Mouse (Mus musculus) myocyte (in vitro differentiated cells): Measurements from ENCODE around the gene Aldh3a1. TPM values are rescaled to one million over a fixed set of nuclear protein-coding genes. Genes with fewer than 3 reads are reported as not detected.

Experiments used
- H3K27me3 ChIP-seq: one replicate; pipeline ENCODE4 v1.6.1; 2011; ENCODE audit not compliant: control insufficient read depth, insufficient read depth, insufficient read length
- H3K36me3 ChIP-seq: one replicate; pipeline ENCODE4 v1.6.1; 2011; ENCODE audit not compliant: control insufficient read depth, insufficient read depth
- H3K4me2 ChIP-seq: one replicate; pipeline ENCODE4 v1.6.1; 2011; ENCODE audit warnings: low read depth, control low read depth
- H3K4me3 ChIP-seq: one replicate; pipeline ENCODE4 v1.5.1; 2011; ENCODE audit warnings: mild to moderate bottlenecking, control low read depth, moderate library complexity
- H3K79me2 ChIP-seq: one replicate; pipeline ENCODE4 v1.6.1; 2011; ENCODE audit not compliant: control insufficient read depth, insufficient read depth
- H3ac ChIP-seq: one replicate; pipeline ENCODE4 v1.6.1; 2011; ENCODE audit not compliant: control insufficient read depth, insufficient read length
- CEBPB ChIP-seq: IDR thresholded peaks from 2 replicates; pipeline ENCODE4 v1.6.1; 2011; ENCODE audit warnings: mild to moderate bottlenecking, moderate library complexity; ENCODE audit not compliant: poor library complexity, insufficient read depth, severe bottlenecking
- E2F4 ChIP-seq: IDR thresholded peaks from one replicate; pipeline ENCODE4 v1.6.1; 2011; ENCODE audit warnings: mild to moderate bottlenecking, control low read depth, moderate library complexity; ENCODE audit not compliant: insufficient read depth
- MAX ChIP-seq: IDR thresholded peaks from one replicate; pipeline ENCODE4 v1.6.1; 2011; ENCODE audit warnings: low read depth, mild to moderate bottlenecking, control low read depth
- MYOD1 ChIP-seq, 3 experiments: IDR thresholded peaks; one replicate each; pipeline ENCODE4 v1.6.1; 2011; ENCODE audit warnings: control low read depth in 2 of 3, low read depth in 2 of 3, mild to moderate bottlenecking in 2 of 3, moderate library complexity in 1 of 3; ENCODE audit not compliant: insufficient read length in 2 of 3, control insufficient read depth in 1 of 3
- MYOG ChIP-seq, 3 experiments: IDR thresholded peaks; one replicate each; pipeline ENCODE4 v1.6.1; 2011; ENCODE audit warnings: control low read depth in 2 of 3, low read depth in 2 of 3, mild to moderate bottlenecking in 2 of 3; ENCODE audit not compliant: insufficient read length in 2 of 3, control insufficient read depth in 1 of 3, insufficient read depth in 1 of 3
- POLR2A ChIP-seq: IDR thresholded peaks from one replicate; pipeline ENCODE4 v1.6.1; 2011; ENCODE audit warnings: low read depth, mild to moderate bottlenecking, control low read depth, moderate library complexity; ENCODE audit not compliant: insufficient read length
- POLR2AphosphoS2 ChIP-seq: IDR thresholded peaks from one replicate; pipeline ENCODE4 v1.6.1; 2011; ENCODE audit warnings: low read depth, control low read depth; ENCODE audit not compliant: insufficient read length
- REST ChIP-seq: IDR thresholded peaks from one replicate; pipeline ENCODE4 v1.6.1; 2011; ENCODE audit warnings: mild to moderate bottlenecking, control low read depth, moderate library complexity; ENCODE audit not compliant: insufficient read depth, insufficient read length
- SRF ChIP-seq: IDR thresholded peaks from one replicate; pipeline ENCODE4 v1.6.1; 2011; ENCODE audit warnings: low read depth; ENCODE audit not compliant: control insufficient read depth, insufficient read length
- TCF12 ChIP-seq: IDR thresholded peaks from one replicate; pipeline ENCODE4 v1.6.1; 2011; ENCODE audit warnings: mild to moderate bottlenecking, control low read depth; ENCODE audit not compliant: poor library complexity, insufficient read depth, severe bottlenecking
- TCF3 ChIP-seq: IDR thresholded peaks from one replicate; pipeline ENCODE4 v1.6.1; 2011; ENCODE audit warnings: low read depth, control low read depth; ENCODE audit not compliant: insufficient read length
- USF1 ChIP-seq: IDR thresholded peaks from one replicate; pipeline ENCODE4 v1.6.1; 2011; ENCODE audit warnings: low read depth, mild to moderate bottlenecking, control low read depth, moderate library complexity
- polyA plus RNA-seq: library from polyadenylated mRNA; unstranded; fragments of >200 nt; fragmentation: generic; extraction: Trizol; gene quantifications from one replicate; pipeline ENCODE4 v1.2.1, GENCODE M21; 2012; ENCODE audit warnings: missing spikeins

The Aldh3a1 gene
- polyA plus RNA-seq, 1 experiment = 4.2 TPM

- no peak overlapping the region for H3ac ChIP-seq
- H3K36me3 ChIP-seq = no peaks in the 10 kb centered on the region
- no peak overlapping the region for H3K4me3 ChIP-seq
- H3K4me2 ChIP-seq = no peak overlapping the region
- no peak for TF ChIP-seq TCF12
- no peak for TF ChIP-seq CEBPB
- TF ChIP-seq MYOD1 (IDR thresholded peaks at IDR 0.05; ENCODE audit: control insufficient read depth in 1 of 3, insufficient read length in 2 of 3, low read depth in 2 of 3) = no peak
- no peak for TF ChIP-seq TCF3
- no peak for TF ChIP-seq POLR2A
- TF ChIP-seq REST = no peak
- TF ChIP-seq POLR2AphosphoS2 = no peak
- TF ChIP-seq E2F4 = no peak
- no peak for TF ChIP-seq MAX
- TF ChIP-seq USF1 = no peak
- no peak for TF ChIP-seq SRF
- no peak for TF ChIP-seq MYOG (IDR thresholded peaks at IDR 0.05; ENCODE audit: control insufficient read depth in 1 of 3, insufficient read depth in 1 of 3, insufficient read length in 2 of 3, low read depth in 2 of 3)
- no peaks in the 10 kb centered on the region for H3K79me2 ChIP-seq
- no peaks in the 10 kb centered on the region for H3K27me3 ChIP-seq
Observed at GRCm38 (mm10) chr11:61205167-61205950, 2.0 kb upstream of the Aldh3a1 start.

- Histone ChIP-seq H3K27me3 (no peaks in the 10 kb centered on the region), H3K79me2 (no peaks in the 10 kb centered on the region), H3K36me3 (no peaks in the 10 kb centered on the region), H3ac (no peak overlapping the region), H3K4me2 (no peak overlapping the region), H3K4me3 (no peak overlapping the region)
- no peak for TF ChIP-seq E2F4
- TF ChIP-seq MYOD1 (IDR thresholded peaks at IDR 0.05; ENCODE audit: control insufficient read depth in 1 of 3, insufficient read length in 2 of 3, low read depth in 2 of 3) = no peak
- TF ChIP-seq SRF = no peak
- TF ChIP-seq POLR2AphosphoS2 = no peak
- TF ChIP-seq CEBPB = no peak
- TF ChIP-seq REST = no peak
- TF ChIP-seq TCF3 = no peak
- no peak for TF ChIP-seq MAX
- no peak for TF ChIP-seq POLR2A
- no peak for TF ChIP-seq TCF12
- no peak for TF ChIP-seq MYOG (IDR thresholded peaks at IDR 0.05; ENCODE audit: control insufficient read depth in 1 of 3, insufficient read depth in 1 of 3, insufficient read length in 2 of 3, low read depth in 2 of 3)
- TF ChIP-seq USF1 = no peak
Observed at GRCm38 (mm10) chr11:61206136-61206535, 1.2 kb upstream of the Aldh3a1 start.

- H3K4me3 ChIP-seq = no peak overlapping the region
Observed at GRCm38 (mm10) chr11:61208316-61208715, 979 bp downstream of the Aldh3a1 start.

GRCm38 (mm10) chr11:61212102-61212501, 4.8 kb downstream of the Aldh3a1 start:
- H3K79me2 ChIP-seq = no peaks in the 10 kb centered on the region
- TF ChIP-seq MYOD1 (IDR thresholded peaks at IDR 0.05; ENCODE audit: control insufficient read depth in 1 of 3, insufficient read length in 2 of 3, low read depth in 2 of 3) (no peak), E2F4 (no peak), MAX (no peak), TCF3 (no peak), CEBPB (no peak), TCF12 (no peak), USF1 (no peak), POLR2A (no peak), POLR2AphosphoS2 (no peak), SRF (no peak), MYOG (IDR thresholded peaks at IDR 0.05; ENCODE audit: control insufficient read depth in 1 of 3, insufficient read depth in 1 of 3, insufficient read length in 2 of 3, low read depth in 2 of 3) (no peak)
- no peaks in the 10 kb centered on the region for H3K36me3 ChIP-seq
- H3K4me2 ChIP-seq = no peak overlapping the region
- no peak overlapping the region for H3K4me3 ChIP-seq
- H3K27me3 ChIP-seq = no peaks in the 10 kb centered on the region
- H3ac ChIP-seq = no peak overlapping the region

More at GRCm38 (mm10) chr11:61208316-61208715, 979 bp downstream of the Aldh3a1 start:
- Histone ChIP-seq H3K4me2 (peak overlapping the region; percentile 77), H3K79me2 (no peaks in the 10 kb centered on the region), H3ac (no peak overlapping the region), H3K36me3 (no peaks in the 10 kb centered on the region), H3K27me3 (no peaks in the 10 kb centered on the region)
- TF ChIP-seq MYOG (IDR thresholded peaks at IDR 0.05; ENCODE audit: control insufficient read depth in 1 of 3, insufficient read depth in 1 of 3, insufficient read length in 2 of 3, low read depth in 2 of 3) (no peak), CEBPB (0 out of 2 replicates have a peak, but pooled peaks have one; percentile 4)
